Mouse (Mus musculus) megakaryocyte, embryonic 14.5 days (primary cell): ENCODE measurements around the gene Fpgs. TPM values are rescaled to one million over a fixed set of nuclear protein-coding genes. Genes with fewer than 3 reads are reported as not detected.

Source experiments
- H3K27me3 ChIP-seq: replicated peaks from 2 replicates; pipeline ENCODE3; 2012; ENCODE audit warnings: inconsistent platforms
- H3K36me3 ChIP-seq: replicated peaks from 2 replicates; pipeline ENCODE3; 2012; ENCODE audit warnings: low read length, inconsistent platforms, mixed read lengths
- H3K4me1 ChIP-seq: 2 replicates; pipeline ENCODE4 v1.6.1; 2012; ENCODE audit warnings: inconsistent platforms
- H3K4me3 ChIP-seq: replicated peaks from 2 replicates; pipeline ENCODE3; 2012; ENCODE audit warnings: moderate library complexity, mild to moderate bottlenecking, inconsistent platforms
- H3K9me3 ChIP-seq: 2 replicates; pipeline ENCODE4 v1.6.1; 2012; ENCODE audit warnings: inconsistent platforms
- FLI1 ChIP-seq: IDR thresholded peaks from 2 replicates; pipeline ENCODE4 v1.6.1; 2012; ENCODE audit warnings: low read length, inconsistent platforms, mixed read lengths
- GATA1 ChIP-seq: IDR thresholded peaks from 3 replicates; pipeline ENCODE4 v1.6.1; 2012; ENCODE audit warnings: mixed read lengths, low read length, inconsistent platforms, borderline replicate concordance
- polyA plus RNA-seq: library from polyadenylated mRNA; stranded (reverse); fragments of >175 nt; gene quantifications from 2 replicates; pipeline ENCODE4 v1.2.3, GENCODE M21; 2012; ENCODE audit warnings: low replicate concordance; ENCODE audit not compliant: insufficient read depth

Fpgs gene
- polyA plus RNA-seq, 1 experiment: 39.7 TPM

- TF ChIP-seq GATA1: no peak
- no peak for TF ChIP-seq FLI1
- peaks cover 68% of the 10 kb centered on the region for H3K4me1 ChIP-seq
Measured at GRCm38 (mm10) chr2:32658873-32659272, 45.1 kb downstream of the Fpgs start.

GRCm38 (mm10) chr2:32655826-32656225 is 48.1 kb downstream of the Fpgs start:
- Histone ChIP-seq H3K4me1 (peaks cover 79% of the 10 kb centered on the region), H3K4me3 (no peak overlapping the region), H3K27me3 (no peaks in the 10 kb centered on the region), H3K9me3 (no peaks in the 10 kb centered on the region), H3K36me3 (peaks cover 93% of the 10 kb centered on the region)
- TF ChIP-seq FLI1 (no peak), GATA1 (no peak)

More at GRCm38 (mm10) chr2:32658873-32659272, 45.1 kb downstream of the Fpgs start:
- peaks cover 90% of the 10 kb centered on the region for H3K36me3 ChIP-seq
- H3K4me3 ChIP-seq: no peak overlapping the region
- no peaks in the 10 kb centered on the region for H3K9me3 ChIP-seq
- H3K27me3 ChIP-seq: no peaks in the 10 kb centered on the region

- Histone ChIP-seq H3K9me3 (no peaks in the 10 kb centered on the region), H3K4me1 (peaks cover 79% of the 10 kb centered on the region), H3K27me3 (no peaks in the 10 kb centered on the region), H3K4me3 (peak overlapping the region; percentile 84), H3K36me3 (peaks cover 93% of the 10 kb centered on the region)
- no peak for TF ChIP-seq FLI1
- TF ChIP-seq GATA1: no peak
Measured at GRCm38 (mm10) chr2:32655394-32655744, 48.6 kb downstream of the Fpgs start.

GRCm38 (mm10) chr2:32654743-32655393 is 49.1 kb downstream of the Fpgs start:
- Histone ChIP-seq H3K4me3 (peak overlapping the region; percentile 84), H3K9me3 (no peaks in the 10 kb centered on the region), H3K4me1 (peaks cover 78% of the 10 kb centered on the region), H3K27me3 (no peaks in the 10 kb centered on the region), H3K36me3 (peaks cover 93% of the 10 kb centered on the region)
- no peak for TF ChIP-seq GATA1
- no peak for TF ChIP-seq FLI1

- Histone ChIP-seq H3K9me3 (no peaks in the 10 kb centered on the region), H3K36me3 (peaks cover 91% of the 10 kb centered on the region), H3K4me3 (no peak overlapping the region), H3K4me1 (peaks cover 75% of the 10 kb centered on the region), H3K27me3 (no peaks in the 10 kb centered on the region)
- no peak for TF ChIP-seq GATA1
Measured at GRCm38 (mm10) chr2:32653764-32654163, 50.2 kb downstream of the Fpgs start.

- H3K4me3 ChIP-seq: peak overlapping the region; percentile 94
- H3K9me3 ChIP-seq: no peaks in the 10 kb centered on the region
- H3K36me3 ChIP-seq: peaks cover 41% of the 10 kb centered on the region
- TF ChIP-seq FLI1 (no peak), GATA1 (no peak)
- H3K4me1 ChIP-seq: peaks cover 93% of the 10 kb centered on the region
- no peaks in the 10 kb centered on the region for H3K27me3 ChIP-seq
Measured at GRCm38 (mm10) chr2:32647366-32647765, 56.6 kb downstream of the Fpgs start.

GRCm38 (mm10) chr2:32646379-32647056 is 57.4 kb downstream of the Fpgs start, which contains the start of gene Eng:
Eng (plus strand) TSS chr2:32646595.
- no peaks in the 10 kb centered on the region for H3K27me3 ChIP-seq
- H3K36me3 ChIP-seq: peaks cover 32% of the 10 kb centered on the region
- peaks cover 96% of the 10 kb centered on the region for H3K4me1 ChIP-seq
- TF ChIP-seq FLI1 (no peak), GATA1 (no peak)
- no peaks in the 10 kb centered on the region for H3K9me3 ChIP-seq
- peak within 1 kb of the TSS; percentile 94 for H3K4me3 ChIP-seq

- H3K4me3 ChIP-seq: peak overlapping the region; percentile 0
- H3K4me1 ChIP-seq: peaks cover 91% of the 10 kb centered on the region
- no peaks in the 10 kb centered on the region for H3K27me3 ChIP-seq
- H3K9me3 ChIP-seq: no peaks in the 10 kb centered on the region
- no peak for TF ChIP-seq FLI1
- no peak for TF ChIP-seq GATA1
- peaks cover 24% of the 10 kb centered on the region for H3K36me3 ChIP-seq
Measured at GRCm38 (mm10) chr2:32645647-32646046, 58.3 kb downstream of the Fpgs start.

- no peak for TF ChIP-seq FLI1
- TF ChIP-seq GATA1: no peak
- peak overlapping the region; percentile 8 for H3K4me3 ChIP-seq
- H3K4me1 ChIP-seq: peaks cover 92% of the 10 kb centered on the region
Measured at GRCm38 (mm10) chr2:32644799-32645475, 59.0 kb downstream of the Fpgs start.

GRCm38 (mm10) chr2:32644083-32644482 is 59.9 kb downstream of the Fpgs start:
- Histone ChIP-seq H3K4me3 (no peak overlapping the region), H3K36me3 (peaks cover 10% of the 10 kb centered on the region), H3K9me3 (no peaks in the 10 kb centered on the region), H3K27me3 (no peaks in the 10 kb centered on the region), H3K4me1 (peaks cover 96% of the 10 kb centered on the region)
- no peak for TF ChIP-seq FLI1
- no peak for TF ChIP-seq GATA1

More at GRCm38 (mm10) chr2:32644799-32645475, 59.0 kb downstream of the Fpgs start:
- H3K27me3 ChIP-seq: no peaks in the 10 kb centered on the region
- peaks cover 16% of the 10 kb centered on the region for H3K36me3 ChIP-seq
- H3K9me3 ChIP-seq: no peaks in the 10 kb centered on the region
